Mouse (Mus musculus) left cerebral cortex, adult 18-20 months (tissue): Measurements from ENCODE around the gene Tomm40. TPM values are rescaled to one million over a fixed set of nuclear protein-coding genes. Genes with fewer than 3 reads are reported as not detected.

Experiments
- DNase-seq, 2 experiments: peaks; one replicate each; pipeline ENCODE4 v3.0.0; 2021 to 2022; ENCODE audit warnings: low spot score in 2 of 2, mixed read lengths in 1 of 2
- total RNA-seq, 2 experiments: library from RNA; stranded (reverse); gene quantifications; 2 replicates each; pipeline ENCODE4 v1.2.3; 2021

The Tomm40 gene
- total RNA-seq, 2 experiments from 2014 or later: 116 to 122 TPM

DNA sequence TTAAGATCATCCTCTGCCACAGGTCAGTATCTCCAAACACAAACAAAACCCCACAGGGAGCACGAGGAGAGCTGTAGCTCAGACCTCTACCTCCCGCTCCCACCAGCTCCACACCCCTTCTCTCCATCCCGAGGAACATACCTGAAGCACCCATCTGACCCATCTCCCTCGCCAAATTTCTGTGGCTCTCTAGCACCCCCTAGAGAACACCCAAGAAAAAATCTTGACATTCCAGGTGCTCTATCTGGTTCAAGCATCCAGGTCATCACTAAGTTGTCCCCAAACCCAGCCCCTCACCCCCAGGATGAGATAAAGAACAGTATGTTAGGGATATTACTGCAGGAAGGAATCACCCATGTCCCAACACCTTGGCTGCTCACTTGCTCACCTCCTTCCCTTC is 2.0 kb downstream of the Tomm40 start:
- no peak for DNase-seq

DNA sequence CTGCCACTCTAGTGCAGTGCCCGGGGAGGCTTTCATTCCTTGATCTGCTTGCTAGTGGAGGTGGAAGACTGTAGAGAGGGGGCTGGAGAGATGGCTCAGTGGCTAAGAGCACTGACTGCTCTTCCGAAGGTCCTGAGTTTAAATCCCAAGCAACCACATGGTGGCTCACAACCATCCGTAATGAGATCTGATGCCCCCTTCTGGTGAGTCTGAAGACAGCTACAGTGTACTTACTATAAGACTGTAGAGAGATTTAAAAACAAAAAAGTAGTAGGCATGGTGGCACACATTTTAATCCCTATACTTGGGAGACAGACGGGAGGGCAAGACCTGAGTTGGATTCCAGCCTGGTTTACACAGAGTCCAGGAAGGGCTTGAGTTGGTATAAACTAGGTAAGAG is 2.8 kb downstream of the Tomm40 start:
- no peak for DNase-seq

DNA sequence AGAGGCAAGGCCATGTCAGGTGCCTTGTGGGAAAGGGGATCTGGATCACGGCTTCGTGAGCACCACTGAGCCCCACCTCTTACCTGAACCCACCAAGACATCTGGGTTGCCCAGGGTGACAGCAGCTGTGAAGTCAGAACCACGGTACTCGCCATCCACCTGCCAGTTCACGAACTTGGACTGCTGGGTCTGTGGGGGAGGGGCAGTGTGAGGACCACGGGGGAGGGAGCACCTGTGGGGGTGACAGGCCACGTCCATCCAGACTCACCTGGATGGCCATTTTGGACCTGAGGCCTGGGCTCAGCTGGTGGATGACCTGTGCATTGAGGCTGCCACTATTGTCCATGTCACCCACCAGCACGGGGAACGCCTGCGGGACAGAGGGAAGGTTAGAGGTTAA is 4.6 kb downstream of the Tomm40 start:
- DNase-seq: no peak

GRCm38 (mm10) chr7:19705271-19705670 is 10.0 kb downstream of the Tomm40 start:
- no peak for DNase-seq

DNA sequence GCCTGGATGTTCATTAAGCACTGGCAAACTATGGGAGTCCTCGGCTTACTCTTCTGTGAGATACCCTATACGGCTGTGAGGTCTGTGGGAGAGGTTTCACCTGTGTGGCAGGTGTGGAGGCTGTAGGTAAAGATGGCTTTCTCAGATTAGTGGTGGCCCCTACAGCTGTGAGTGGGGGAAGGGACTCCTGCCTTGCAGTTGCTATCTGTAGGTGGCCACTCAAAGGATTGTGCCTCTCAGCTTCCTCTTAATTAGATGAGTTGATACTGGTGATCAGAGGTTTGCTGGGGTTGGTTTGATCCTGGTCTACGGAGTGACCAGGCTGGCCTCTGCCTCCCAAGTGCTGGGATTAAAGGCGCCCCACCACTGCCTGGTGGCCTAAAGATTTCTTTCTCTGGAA is 10.8 kb downstream of the Tomm40 start:
- no peak for DNase-seq

- DNase-seq: no peak
Observed at GRCm38 (mm10) chr7:19702859-19703555, 12.2 kb downstream of the Tomm40 start.

- DNase-seq: peak; percentile 63 to 64
Observed at GRCm38 (mm10) chr7:19701069-19701761, 14.0 kb downstream of the Tomm40 start.

DNA sequence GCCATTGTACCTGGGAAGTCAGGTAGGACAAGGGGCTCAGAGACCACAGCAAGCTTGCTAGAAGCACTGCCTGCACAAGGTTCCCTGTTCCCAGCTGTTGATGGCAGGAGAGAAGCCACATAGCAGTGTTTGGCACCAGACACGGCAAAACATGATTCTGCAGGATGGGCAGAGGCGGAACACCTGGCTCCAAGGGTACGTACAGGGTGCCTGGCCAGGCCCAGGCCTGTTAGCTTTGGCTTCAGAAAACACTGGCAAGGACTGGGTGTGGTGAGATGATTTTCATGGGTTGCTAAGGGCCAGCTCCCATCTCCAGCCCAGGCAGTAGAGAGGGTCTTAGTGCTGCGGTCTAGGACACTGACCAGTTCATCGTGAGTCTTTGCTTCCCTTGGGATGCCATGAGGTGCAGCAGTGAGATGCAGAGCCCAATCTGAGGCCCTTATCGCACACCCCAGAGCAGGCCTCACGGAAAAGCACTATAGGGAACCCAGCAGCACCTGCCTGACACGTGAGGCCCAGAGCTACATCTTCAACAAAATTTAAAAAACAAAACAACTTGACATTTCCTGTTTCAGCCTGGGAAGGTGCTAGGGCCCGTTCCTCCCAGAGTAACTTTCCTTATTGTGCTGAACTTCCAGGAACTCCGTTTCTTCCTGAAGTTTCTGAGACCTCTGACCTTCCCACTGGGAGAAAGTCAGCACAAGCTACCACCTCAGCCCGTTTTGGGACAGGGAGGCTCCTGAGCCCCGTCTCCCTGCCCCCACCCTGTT is 14.8 kb downstream of the Tomm40 start:
- no peak for DNase-seq

- DNase-seq: no peak
Observed at GRCm38 (mm10) chr7:19699827-19700148, 15.4 kb downstream of the Tomm40 start.

GRCm38 (mm10) chr7:19698907-19699826 is 16.1 kb downstream of the Tomm40 start, which contains the start of gene Apoe:
TSS of gene Apoe (minus strand) at chr7:19699188.
- peak; percentile 46 to 54 for DNase-seq

- DNase-seq: no peak
Observed at GRCm38 (mm10) chr7:19697949-19698906, 17.0 kb downstream of the Tomm40 start.

GRCm38 (mm10) chr7:19696336-19696873 is 18.8 kb downstream of the Tomm40 start:
- DNase-seq: no peak

GRCm38 (mm10) chr7:19695881-19696280 is 19.4 kb downstream of the Tomm40 start:
- DNase-seq: no peak

DNA sequence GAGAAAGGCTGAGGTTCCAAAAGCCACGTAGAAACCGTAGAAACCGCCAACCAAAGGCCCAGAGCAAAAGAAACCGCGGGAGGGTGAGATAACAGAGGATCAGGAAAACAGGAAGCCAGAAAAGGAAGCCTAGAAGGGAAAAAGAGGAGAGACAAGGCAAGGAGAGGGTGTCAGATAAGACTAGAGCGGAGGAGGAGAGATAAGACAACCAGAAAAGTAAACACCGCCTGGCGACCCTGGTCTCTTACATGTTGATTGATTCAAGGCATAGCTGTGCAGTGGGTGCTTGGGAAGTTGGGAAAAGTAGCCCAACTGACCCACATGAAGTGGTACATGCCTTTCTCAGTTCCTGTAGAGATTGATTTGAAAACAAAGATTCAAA is 20.0 kb downstream of the Tomm40 start:
- DNase-seq: no peak

DNA sequence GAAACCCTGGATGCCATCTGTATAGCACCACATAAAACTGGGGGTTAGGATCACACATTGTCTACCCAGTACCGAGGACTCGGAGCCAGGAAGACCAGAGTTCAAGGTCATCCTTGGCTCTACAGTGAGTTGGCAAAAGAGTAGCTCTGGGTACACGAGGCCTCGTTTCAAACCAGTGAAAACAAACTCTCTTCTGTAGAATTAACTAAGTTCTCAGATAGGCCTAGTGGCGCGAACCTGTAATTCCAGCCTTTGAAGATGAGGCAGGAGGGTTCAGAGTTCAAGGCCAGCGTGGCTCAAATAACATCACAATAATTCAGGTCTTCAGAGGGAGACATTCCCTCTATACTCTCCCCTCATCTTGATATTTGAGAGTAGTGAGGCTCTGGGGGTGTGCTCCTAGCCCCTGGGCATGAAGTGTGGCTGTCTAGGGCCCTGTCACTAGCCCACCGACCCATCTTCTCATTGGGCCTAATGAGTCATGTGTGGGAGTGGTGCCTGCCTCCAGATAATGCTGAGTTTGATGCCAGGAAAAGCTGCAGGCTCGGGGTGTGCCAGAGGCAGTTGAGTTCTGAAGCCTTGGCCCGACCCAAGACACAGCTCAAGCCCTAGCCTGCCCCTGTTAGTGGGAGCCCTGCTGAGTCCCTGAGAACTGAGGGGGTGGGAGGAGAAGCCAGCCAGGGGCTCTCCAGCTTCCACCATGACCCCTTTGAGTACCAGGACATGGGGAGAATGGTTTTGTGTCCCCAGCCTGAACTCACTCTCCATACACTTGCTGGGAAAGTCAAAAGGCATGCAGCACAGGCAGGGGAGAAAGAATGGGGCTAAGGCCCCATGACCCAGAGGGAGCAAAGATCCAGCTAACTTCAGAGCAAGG is 20.7 kb downstream of the Tomm40 start:
- no peak for DNase-seq

GRCm38 (mm10) chr7:19693421-19693820 is 21.8 kb downstream of the Tomm40 start:
- DNase-seq: no peak

DNA sequence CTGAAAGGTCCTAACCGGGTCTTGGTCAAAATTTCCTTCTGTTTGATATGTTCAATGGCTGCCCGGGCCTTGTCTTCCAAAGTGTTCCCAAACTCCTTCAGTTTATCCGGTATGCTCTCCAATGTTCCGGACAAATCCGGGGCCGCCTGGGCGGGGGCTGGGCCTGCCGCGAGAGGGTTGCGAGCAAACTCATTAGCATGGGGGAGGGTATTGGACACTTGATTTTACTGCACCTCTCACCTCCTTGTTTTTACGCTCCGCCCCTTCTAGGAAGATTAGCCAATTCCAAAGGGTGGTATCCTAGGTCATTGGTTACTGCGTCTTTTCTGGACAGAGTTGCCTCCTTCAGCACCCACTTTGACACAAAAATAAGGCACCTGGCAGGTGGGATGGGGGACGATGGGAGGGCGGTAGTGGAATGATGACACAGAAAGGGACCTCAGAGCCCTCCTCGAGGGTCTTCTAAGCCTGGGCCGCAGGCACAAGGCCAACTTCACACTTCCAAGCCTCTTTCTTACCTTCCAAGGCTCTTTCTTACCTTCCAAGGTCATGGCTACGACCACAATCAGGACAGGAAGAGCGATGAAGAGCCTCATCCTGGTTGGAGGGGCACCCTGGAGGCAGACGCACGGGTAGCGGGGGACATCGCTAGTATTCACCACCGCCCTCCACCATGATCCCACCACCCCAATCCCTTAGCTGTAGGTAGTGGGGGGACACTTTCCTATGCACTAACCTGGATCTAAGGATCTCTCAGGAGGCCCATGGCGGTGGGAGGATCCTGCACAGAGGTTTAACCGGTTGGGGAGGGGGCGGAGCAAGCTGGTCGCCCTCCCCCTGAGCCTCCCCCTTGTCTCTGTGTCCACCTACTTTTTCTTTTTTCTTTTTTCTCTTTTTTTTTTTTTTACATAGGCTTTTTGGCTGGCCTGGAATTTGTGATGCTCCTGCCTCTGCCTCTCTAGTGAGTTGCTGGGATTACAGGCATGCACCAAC is 23.1 kb downstream of the Tomm40 start, which contains the start of gene Apoc1:
Apoc1 (minus strand) TSS at position 788 of the 993 bp plus-strand sequence.
- no peak for DNase-seq
